Mouse (Mus musculus): ENCODE measurements at regions not wholly inside any gene's neighbourhood (a gene's known extent, or its start where the extent isn't known, plus 50 kb on each side); places are given as distances from the start of the nearest gene placed in this dataset.

DNA sequence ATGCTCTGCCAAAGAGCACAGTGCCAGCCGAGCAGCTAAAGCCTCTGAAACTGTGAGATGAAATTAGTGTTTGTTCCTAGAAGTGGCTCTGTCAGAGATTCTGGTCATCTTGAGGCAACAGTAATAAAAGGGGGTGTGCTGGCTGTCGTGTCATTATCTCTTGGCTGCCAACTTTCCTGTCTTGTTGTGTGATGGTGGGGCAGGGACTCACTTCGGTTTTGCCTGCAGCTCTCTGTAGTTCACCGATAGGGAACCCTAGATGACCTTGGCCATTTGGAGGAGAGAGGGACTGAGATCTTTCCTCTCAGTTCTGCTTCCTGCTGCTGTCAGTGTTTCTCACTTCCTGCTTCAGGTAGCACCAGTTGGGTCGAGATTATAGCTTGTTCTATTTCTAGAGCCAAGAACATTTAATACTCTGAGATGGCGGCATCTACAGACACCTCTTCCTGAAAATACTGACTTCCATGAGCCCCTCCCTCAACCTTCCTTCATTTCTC is 159.8 kb upstream of the Kbtbd8 start:
- no peak for DNase-seq (ENCODE audit: low read depth)

DNA sequence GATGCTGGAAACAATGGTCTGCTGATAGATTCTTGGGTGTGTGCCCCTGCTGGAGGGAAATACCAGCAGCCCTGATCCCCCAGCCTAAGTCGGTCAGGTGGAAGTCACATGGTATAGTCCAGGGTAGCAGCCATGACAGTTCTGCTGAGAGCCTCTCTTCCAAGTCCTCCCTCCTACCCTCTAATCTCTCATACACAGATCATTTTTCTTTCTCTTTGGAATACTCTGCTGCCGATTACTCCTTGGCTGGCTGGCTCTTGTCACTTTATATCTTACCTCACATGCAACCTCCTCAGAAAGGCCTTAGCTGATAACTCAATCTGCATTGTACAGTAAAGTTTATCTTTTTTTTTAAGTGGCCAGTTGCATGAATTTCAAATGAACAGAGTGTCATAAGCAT is 162.5 kb upstream of the Kbtbd8 start:
- no peak for DNase-seq (ENCODE audit: low read depth)

- DNase-seq (ENCODE audit: low read depth): no peak
Measured at GRCm38 (mm10) chr6:94953658-94954057, 163.4 kb upstream of the Kbtbd8 start.

DNA sequence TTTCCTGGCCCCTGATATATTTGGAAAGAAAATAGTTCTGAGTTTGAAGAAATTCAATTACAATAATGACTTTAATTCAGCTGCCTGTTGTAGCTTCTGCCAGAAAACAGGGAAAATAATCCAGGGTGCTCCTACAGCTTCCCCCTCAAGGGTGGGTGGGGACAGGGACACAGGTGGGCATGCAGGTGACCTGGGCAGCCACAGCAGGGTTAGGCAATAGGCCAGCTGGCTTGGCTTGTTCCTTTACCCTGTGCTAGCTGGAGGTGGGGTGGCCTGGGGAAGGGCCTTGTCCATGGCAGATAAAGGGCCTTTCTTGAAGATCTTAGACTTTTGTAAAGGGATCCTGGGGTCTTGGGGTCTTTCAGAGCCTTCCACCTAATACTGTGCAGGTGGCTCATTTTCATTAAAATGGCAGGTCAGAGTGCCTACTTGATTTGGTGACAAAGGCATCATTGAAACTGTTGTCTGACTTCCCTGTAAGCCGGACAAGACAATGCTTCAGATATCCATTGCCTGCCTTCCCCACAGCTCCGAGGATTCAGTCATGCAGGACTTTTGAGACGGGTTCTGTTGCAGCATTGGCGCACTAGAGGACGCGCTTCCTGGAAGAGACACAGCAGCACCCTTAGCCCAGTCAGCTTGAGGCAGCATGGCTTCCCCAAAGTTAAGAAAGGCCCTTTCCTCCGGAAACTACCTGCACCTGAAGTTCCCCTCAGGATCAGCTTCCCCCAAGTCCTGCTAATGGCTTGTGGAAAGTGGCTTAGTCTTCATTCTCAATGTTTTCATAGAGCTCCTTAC is 164.9 kb upstream of the Kbtbd8 start:
- no peak for DNase-seq (ENCODE audit: low read depth)

- DNase-seq (ENCODE audit: low read depth): no peak
Measured at GRCm38 (mm10) chr6:94950944-94951343, 166.1 kb upstream of the Kbtbd8 start.

DNA sequence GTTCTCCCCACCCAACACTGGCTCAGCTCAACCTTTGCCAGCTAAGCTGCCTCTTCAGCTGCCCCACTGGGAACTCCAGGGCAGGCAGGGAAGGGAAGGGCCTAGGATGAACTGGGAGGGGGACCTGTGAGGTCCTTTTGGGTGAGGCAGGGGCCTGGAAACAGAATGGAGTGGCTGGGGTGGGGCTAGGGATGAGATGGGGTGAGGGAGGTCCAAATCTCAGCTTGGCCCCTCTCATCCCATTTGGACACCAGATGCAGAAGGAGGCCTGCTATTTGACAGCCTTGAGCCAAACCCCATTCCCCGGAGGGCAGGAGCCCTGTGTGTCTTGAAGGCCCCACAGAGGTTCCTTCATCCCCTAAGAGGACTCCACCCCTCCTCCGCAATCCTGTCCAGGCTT is 166.7 kb upstream of the Kbtbd8 start:
- no peak for DNase-seq (ENCODE audit: low read depth)

DNA sequence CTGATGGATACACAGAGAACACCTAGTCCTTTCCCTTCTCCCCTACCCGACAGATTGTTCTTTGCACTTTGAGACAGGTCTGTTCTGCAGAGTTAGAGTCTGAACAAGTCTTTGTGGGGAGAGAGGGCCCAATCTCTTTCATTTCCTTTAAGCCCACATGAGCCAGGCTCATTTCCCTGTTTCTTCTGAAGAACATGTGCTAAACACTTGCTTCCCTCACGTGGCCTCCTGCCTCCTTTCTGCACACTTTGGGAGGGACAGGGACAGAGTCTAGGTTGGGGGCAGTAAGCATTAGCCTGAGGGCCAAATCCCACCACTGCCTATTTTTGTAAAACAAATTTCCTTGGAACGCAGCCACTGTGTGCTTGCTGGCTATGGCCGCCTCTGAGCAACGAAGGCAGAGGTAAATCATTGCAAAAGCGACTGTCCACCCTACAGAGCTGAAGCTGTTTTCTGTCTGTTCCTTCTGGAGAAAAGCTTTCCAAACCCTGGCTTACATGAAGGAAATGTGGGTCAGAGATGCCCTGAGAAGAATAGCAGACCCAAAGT is 170.6 kb upstream of the Kbtbd8 start:
- DNase-seq (ENCODE audit: low read depth): no peak

DNA sequence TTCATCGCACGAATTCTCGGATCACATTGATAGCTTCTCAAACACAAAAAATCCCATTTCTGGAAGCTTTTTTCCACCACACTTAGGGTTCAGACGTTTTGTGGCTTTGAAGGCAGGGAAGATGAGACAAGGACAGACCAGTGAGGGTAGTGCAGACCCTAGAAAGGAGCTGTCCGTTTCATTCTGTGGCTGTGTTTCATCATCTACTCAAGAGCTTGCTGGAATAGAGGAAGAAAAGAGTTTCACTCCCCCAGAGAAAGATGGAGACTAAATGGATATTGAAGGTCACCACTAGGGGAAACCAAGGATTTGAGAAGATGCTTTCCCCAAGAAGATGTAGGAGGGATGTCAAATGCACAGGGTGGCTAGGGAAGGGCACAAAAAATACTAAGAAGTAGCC is 171.3 kb upstream of the Kbtbd8 start:
- DNase-seq (ENCODE audit: low read depth): no peak

DNA sequence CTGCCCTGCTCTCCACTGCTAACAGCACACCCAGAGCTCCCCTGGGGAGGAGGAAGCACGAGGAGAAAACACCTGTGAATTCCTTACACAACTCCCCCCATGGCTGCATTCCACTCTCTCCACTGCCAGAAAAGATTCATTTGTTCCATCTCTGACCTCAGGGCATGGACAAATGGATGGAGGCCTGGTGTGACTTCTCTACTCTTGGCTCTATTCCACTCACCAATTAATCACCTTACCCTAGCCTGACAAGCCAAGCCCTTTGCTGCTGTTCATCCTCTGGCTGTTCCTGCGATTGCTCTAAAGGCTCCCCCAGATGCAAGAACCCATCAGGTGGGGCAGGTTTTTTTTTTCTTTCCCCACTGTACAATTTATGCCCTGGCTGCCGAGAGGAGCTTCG is 172.8 kb upstream of the Kbtbd8 start:
- DNase-seq (ENCODE audit: low read depth): no peak

GRCm38 (mm10) chr6:94938949-94939348 is 178.1 kb upstream of the Kbtbd8 start:
- DNase-seq (ENCODE audit: low read depth): no peak

DNA sequence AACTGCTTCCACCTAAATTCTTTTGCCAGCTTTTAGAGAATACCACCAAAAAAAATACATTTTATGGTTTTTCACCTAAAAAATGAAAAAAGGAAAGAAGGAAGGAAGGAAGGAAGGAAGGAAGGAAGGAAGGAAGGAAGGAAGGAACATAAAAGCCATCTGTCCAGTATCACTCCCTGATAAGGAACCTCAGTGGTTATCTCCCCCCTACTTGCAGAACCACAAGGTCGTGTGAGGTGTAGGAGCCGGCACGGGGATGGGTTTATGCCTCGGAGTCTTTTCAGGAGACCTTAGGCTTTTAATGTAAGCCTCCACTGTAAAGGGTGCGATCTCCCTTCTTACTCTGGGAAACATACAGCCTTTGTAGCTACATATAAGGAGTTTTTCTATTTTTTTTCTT is 180.8 kb upstream of the Kbtbd8 start:
- no peak for DNase-seq (ENCODE audit: low read depth)

DNA sequence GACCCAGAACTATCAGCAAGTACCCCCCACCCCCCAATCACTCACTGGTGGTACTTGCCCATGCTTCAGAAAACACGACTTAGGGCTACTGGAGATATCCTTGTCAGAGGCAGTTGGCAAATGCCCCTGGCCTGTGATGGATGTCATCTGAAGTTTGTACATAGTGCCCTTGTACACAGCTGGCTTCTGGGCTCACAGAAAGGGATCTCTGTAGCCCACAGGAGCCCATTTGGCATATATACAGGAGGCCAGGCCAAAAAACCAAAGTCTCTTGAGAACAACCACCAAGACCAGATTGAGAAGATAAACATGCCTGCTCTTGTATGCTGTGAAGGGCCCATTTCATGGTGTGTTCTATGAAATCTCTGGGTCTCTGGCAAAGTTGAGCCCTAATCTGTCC is 181.3 kb upstream of the Kbtbd8 start:
- DNase-seq (ENCODE audit: low read depth): no peak

DNA sequence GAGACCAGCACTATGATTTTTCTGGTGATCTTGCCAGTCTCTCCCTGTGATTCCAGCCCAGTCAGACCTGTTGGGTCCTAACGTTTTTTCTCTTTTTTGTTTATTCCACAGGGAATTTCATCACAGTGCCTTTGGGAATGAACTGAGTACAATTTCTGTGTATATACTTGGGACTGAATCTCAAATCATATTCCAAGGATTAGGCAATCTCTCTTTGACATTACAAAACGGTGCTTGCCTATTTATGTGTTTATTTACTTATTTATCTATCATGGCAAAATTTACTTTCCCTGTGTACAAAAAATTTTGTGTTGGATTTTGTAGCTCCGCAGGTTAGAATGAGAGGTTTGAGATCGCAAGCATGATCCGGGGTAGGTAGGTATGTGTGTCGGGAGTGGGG is 189.2 kb upstream of the Kbtbd8 start:
- no peak for DNase-seq (ENCODE audit: low read depth)

- no peak for DNase-seq (ENCODE audit: low read depth)
Measured at GRCm38 (mm10) chr6:94926652-94927211, 190.3 kb upstream of the Kbtbd8 start.

DNA sequence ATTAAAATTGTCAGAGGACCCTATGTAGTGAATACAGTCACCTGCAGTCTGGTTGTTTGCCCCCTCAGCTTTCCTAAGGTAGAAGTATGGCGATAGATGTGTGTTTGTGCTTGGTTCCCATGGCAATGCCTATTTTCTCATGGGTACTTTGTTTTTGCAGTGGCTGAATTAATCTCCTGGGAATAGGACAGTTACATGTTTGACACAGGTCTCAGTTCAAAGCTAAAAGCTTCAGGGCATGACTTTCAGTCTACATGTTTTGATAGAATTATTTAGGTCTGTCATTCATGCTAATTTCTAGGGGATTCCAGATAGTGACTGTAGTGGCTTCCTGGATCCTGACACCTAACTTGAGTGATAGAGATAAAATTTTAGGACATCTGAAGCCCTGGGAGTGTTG is 191.6 kb upstream of the Kbtbd8 start:
- DNase-seq (ENCODE audit: low read depth): no peak

DNA sequence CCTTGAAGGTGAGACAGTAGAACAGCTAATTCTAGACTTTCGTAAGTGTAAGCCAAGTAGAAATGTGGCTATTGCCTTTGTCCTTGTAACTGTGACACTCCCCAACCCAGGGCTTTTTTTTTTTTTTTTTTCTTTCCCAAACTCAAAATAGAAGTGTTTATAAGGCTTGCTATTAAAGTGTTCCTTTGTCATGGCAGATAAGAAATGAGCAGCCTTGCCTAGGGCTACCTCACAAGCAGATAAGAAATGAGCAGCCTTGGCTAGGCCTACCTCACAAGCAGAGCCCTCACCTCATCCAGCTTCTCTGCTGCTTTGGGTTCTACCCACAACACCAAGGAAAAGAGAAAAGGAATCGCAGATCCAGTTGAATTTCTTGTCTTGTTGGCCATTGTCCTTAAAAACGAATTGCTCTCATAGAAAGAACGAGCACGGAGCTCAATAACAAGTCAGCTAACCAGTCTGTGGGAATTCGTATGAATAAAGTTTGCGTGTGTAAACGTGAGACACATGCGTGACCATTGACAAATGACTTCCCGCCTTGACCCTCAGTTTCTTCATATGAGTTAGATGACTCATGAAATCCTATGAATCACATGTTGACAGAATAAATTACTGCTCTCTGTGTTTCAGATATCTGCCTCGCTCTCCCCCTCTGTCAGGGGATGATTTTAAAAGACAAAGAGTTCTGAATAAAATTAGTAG is 192.6 kb upstream of the Kbtbd8 start:
- no peak for DNase-seq (ENCODE audit: low read depth)

DNA sequence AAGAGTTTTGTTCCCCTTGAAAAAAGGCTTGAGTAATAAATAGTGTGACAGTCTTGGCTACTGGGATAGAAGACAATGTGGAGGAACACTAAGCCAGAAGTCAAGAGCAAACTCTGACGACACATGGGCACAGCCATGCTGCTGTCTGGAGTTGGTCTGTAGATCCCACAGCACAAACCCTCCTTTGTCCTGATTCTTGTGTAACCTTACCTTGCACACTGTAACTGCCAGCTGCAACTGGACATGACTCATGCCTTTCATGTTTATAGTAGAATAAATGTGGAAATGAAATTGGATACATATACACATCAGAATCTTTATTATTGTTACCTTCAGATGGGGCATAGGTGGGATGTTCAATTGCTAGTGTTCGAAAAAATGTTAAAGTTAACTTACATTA is 195.3 kb upstream of the Kbtbd8 start:
- DNase-seq (ENCODE audit: low read depth): no peak

DNA sequence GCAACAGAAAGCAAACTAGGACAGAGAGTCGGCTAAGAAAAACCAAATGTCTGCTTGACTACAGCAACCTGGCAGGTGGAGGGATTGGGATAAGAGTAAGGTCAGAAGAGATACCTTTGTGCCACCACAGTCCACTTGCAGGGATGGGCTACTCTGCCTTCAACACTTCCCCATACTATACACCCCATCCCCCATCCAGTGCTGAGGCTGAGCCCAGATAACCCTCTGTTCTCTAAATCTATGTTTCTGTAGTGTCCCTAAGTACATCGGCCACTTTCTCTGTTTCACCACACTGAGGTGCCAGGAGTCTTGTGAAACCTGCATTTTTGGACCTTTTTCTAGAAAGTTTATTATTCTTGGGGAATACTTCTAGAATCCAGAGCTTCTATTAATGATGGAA is 196.3 kb upstream of the Kbtbd8 start:
- DNase-seq (ENCODE audit: low read depth): no peak

DNA sequence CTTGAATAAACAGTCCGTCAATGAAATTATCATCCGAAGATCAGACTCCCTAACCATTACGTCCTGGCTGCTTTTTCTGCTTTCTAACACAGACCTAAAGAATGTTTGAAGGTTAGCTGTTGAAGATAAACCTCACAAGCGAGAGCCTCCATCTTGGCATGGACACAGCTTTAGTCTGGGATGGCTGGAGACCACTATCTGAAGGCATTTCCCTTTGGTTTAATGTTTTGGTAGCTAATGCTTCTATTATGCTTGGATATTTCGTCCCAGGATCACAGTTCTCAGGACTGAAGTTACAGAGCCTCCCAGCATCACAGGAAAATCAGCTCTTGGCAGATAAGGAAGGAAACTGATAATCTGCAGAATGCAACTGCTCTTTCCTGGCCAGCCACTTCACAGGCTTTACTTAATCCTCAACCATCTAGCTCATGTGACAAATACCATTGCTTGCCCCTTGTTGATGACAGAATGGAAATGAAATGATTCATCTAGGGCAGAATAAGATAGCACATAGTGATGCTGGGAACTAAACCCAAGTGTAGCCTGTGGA is 197.8 kb upstream of the Kbtbd8 start:
- no peak for DNase-seq (ENCODE audit: low read depth)

DNA sequence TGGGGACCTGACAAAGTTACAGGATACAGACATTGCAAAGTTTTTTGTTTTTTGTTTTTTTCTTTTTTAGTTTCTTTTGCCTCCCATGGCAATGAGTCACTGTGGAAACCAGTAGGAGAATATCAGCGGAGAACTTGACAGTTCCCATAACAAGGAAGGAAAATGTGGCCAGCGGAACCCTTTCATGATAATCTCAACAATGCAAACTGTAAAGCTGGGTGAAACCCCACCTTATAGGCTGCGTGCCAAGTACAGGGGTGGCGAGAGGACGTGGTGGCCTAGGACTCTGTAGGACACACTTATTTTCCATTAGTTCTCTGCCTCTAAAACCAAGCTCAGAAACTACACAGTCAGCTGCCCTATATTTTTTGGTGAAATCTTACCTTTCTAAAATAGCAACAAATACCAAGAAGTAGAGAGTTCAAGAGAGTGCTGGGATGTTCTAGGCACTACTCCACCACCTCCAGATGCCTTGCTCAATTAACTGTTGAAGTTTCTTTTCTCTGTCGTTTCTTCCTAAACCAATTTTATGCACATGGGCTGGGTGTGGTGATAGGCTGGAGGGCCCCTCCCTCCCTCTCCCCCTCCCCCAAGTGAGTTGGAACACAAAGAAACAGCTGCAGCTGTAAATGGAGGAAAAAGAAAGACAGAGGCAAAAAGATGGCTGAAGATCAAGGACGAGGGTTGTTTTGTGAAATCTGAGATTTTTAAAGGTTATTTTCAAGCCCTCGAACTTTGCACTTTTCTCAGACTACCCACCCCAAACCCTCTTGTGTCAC is 201.0 kb upstream of the Kbtbd8 start:
- peak; percentile 9 for DNase-seq (ENCODE audit: low read depth)

DNA sequence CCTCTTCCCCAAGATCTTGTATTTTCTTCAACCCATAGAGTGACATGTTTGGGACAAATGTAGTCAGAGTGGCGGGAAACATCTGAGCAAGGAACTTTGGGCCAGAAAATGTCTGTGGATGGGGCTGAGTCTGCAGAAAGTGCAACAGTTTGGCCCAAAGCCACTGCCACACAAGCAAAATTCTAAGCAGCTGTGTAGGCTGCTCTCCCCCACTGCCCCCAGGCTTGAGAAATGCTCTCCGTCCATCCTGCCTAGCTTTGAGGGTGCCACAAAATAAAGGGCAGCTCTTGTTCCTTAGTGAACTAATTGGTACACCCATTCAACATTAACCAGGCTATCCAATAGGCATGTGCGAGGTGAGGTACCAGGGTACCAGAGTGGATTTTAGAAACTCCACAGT is 205.2 kb upstream of the Kbtbd8 start:
- no peak for DNase-seq (ENCODE audit: low read depth)

- no peak for DNase-seq (ENCODE audit: low read depth)
Measured at GRCm38 (mm10) chr6:94911374-94911773, 205.7 kb upstream of the Kbtbd8 start.

Data from induced T-regulatory cell, adult 2 months (primary cell).